Mouse (Mus musculus): Measurements from ENCODE around the gene Atad5.

DNA sequence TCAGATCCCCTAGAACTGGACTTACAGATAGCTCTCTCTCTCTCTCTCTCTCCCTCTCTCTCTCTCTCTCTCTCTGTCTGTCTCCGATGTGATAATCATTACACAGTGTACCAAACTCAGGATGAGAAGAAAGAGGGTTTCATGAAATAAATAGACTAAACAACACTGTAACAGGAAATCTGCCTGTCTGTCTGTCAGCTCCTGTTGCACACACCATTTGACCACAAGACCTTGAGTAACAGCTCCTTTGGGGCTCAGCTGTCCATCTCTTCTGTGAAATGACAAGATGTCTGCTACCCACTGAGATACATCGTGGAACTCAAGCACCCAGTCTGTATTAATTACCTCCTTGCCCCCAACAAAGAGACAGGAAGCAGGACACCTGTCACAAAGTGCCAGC is 62.3 kb downstream of the Atad5 start:
- TF ChIP-seq USF1 (IDR thresholded peaks at IDR 0.05; ENCODE audit: low read depth) = no peak
- TF ChIP-seq POLR2A (IDR thresholded peaks at IDR 0.05; ENCODE audit: insufficient read length, low read depth) = no peak
- TF ChIP-seq MYOD1 (IDR thresholded peaks at IDR 0.05; ENCODE audit: control insufficient read depth in 1 of 3, insufficient read length in 2 of 3, low read depth in 2 of 3) = no peak
- TF ChIP-seq CEBPB (IDR thresholded peaks at IDR 0.05; ENCODE audit: insufficient read depth, poor library complexity, severe bottlenecking) = no peak
- TF ChIP-seq E2F4 (IDR thresholded peaks at IDR 0.05; ENCODE audit: insufficient read depth) = no peak
- TF ChIP-seq MYOG (IDR thresholded peaks at IDR 0.05; ENCODE audit: control insufficient read depth in 1 of 3, insufficient read depth in 1 of 3, insufficient read length in 2 of 3, low read depth in 2 of 3) = no peak
- TF ChIP-seq POLR2AphosphoS2 (IDR thresholded peaks at IDR 0.05; ENCODE audit: insufficient read length, low read depth) = no peak
- TF ChIP-seq MAX (IDR thresholded peaks at IDR 0.05; ENCODE audit: low read depth) = no peak
